Mouse (Mus musculus): ENCODE data around the gene Vmn1r43.
"Not testable (repeated sequence)": the region's sequence is repeated elsewhere in the genome, so short reads cannot be mapped to it uniquely, and the experiment has no call there.

Vmn1r43 gene

GRCm38 (mm10) chr6:89876313-89876712 is at the start of gene Vmn1r43, which contains the start of gene Vmn1r42:
Vmn1r43 (minus strand) TSS chr6:89876413.
Vmn1r42 (minus strand) TSS chr6:89876413.
- DNase-seq (ENCODE audit: low spot score): not testable (repeated sequence)

- DNase-seq (ENCODE audit: low spot score): no peak
These were observed 7.6 kb upstream of the Vmn1r43 start for GRCm38 (mm10) chr6:89883812-89884211.

GRCm38 (mm10) chr6:89883360-89883759 is 7.1 kb upstream of the Vmn1r43 start, which contains the start of gene Vmn1r44:
Vmn1r44 (plus strand) TSS chr6:89883660.
- no peak for DNase-seq (ENCODE audit: low spot score)

- no peak for DNase-seq (ENCODE audit: low spot score)
These were observed 4.7 kb upstream of the Vmn1r43 start for GRCm38 (mm10) chr6:89880867-89881266.

GRCm38 (mm10) chr6:89876963-89877362 is 750 bp upstream of the Vmn1r43 start:
- no peak for DNase-seq (ENCODE audit: low spot score)

GRCm38 (mm10) chr6:89867976-89868375 is 8.2 kb downstream of the Vmn1r43 start:
- DNase-seq (ENCODE audit: low spot score): no peak

- no peak for DNase-seq (ENCODE audit: low spot score)
These were observed 8.9 kb downstream of the Vmn1r43 start for GRCm38 (mm10) chr6:89867276-89867675.

GRCm38 (mm10) chr6:89863792-89864191 is 12.4 kb downstream of the Vmn1r43 start:
- DNase-seq (ENCODE audit: low spot score): no peak

GRCm38 (mm10) chr6:89859839-89860238 is 16.4 kb downstream of the Vmn1r43 start:
- no peak for DNase-seq (ENCODE audit: low spot score)

- DNase-seq (ENCODE audit: low spot score): no peak
These were observed 18.7 kb downstream of the Vmn1r43 start for GRCm38 (mm10) chr6:89857552-89857951.

Data from testis, postnatal 14 days (tissue).